Mouse (Mus musculus) testis, adult 2 months (tissue): ENCODE results near the gene Pygm.

Source experiments
- CTCF ChIP-seq: fragments of 200-500 bp; IDR thresholded peaks from 2 replicates; pipeline ENCODE4 v1.5.1; 2012; ENCODE audit warnings: low read depth, mild to moderate bottlenecking, inconsistent platforms, low read length, moderate library complexity; ENCODE audit not compliant: control insufficient read depth, insufficient read depth, insufficient replicate concordance
- POLR2A ChIP-seq: fragments of 200-500 bp; IDR thresholded peaks from 2 replicates; pipeline ENCODE4 v1.6.1; 2012; ENCODE audit warnings: low read depth, mild to moderate bottlenecking, inconsistent platforms, low read length, moderate library complexity; ENCODE audit not compliant: control insufficient read depth

- TF ChIP-seq POLR2A = no peak
- TF ChIP-seq CTCF = peak; percentile 9; the same call in 1 of the 2 replicates
These were observed 3.8 kb downstream of the Pygm start for GRCm38 (mm10) chr19:6388006-6388405.
